Mouse (Mus musculus) heart, postnatal 25 days (tissue): ENCODE data around the gene Rbm38. TPM values are rescaled to one million over a fixed set of nuclear protein-coding genes. Genes with fewer than 3 reads are reported as not detected.

ENCODE experiments used
- DNase-seq: peaks from one replicate; pipeline ENCODE4 v3.0.0; 2022; ENCODE audit warnings: low spot score
- intact Hi-C: fragments of 180-260 bp; cut with DNase I; formaldehyde crosslinking; loops from one replicate; pipeline ENCODE4 v1.15.1; 2025
- total RNA-seq, 2 experiments: library from RNA; stranded (reverse); gene quantifications; 2 replicates each; pipeline ENCODE4 v1.2.3; 2021

Rbm38 gene
- total RNA-seq, 2 experiments from 2014 or later: 167 to 223 TPM

GRCm38 (mm10) chr2:173010220-173010717 is 10.0 kb upstream of the Rbm38 start:
- intact Hi-C loops: no loop called here

GRCm38 (mm10) chr2:173011440-173011839 is 8.9 kb upstream of the Rbm38 start:
- DNase-seq: no peak
- intact Hi-C loops: no loop called here

More at GRCm38 (mm10) chr2:173010220-173010717, 10.0 kb upstream of the Rbm38 start:
- DNase-seq: no peak

GRCm38 (mm10) chr2:173014741-173015287 is 5.5 kb upstream of the Rbm38 start:
- no peak for DNase-seq
- intact Hi-C loops: no loop called here

GRCm38 (mm10) chr2:173017940-173018339 is 2.4 kb upstream of the Rbm38 start:
- no peak for DNase-seq
- intact Hi-C loops: loop anchor here (2.0 kb wide), 1 partner anchor 17 kb away; the partner anchor contains the start of gene Rae1

DNA sequence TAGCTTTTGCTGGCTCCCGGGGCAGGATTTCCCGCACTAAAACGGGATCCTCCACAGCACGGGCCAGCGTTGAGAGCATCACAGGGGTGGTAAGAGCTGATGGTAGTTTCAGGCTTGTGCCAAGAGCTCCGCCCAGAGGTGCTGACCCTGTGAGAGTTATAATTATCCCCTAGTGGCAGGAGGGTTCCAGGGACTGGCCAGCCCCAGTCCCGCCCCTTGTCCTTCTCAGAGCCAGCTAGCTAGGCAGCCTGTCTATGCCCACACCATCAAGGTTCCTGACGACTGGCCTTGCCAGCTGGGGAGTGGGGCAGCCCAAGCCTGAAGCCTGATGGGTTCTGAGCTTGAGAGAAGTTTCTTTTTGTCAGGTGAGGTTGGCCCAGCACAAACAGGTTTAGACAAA is 1.7 kb upstream of the Rbm38 start:
- peak; percentile 49 for DNase-seq
- intact Hi-C loops: no loop called here

DNA sequence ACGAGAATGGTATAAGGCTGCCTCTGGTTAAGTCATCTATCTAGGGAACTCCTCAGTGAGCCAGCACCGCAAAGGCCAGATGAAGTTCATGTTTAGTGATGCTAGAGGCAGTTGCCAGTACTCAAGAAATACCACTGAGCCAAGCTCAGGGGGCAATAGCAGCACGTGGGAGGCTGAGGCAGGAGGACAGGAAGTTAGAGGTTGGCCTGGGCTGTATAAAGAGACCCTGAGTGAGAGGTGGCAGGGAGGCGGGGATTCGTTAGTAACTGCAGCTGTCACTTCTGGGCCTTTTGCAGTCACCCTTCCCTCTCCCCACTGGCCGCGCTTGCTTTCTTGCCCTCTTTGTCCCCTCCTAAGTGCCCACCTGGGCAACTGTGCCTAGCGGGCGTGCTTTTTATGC is 976 bp upstream of the Rbm38 start:
- no peak for DNase-seq
- intact Hi-C loops: no loop called here

DNA sequence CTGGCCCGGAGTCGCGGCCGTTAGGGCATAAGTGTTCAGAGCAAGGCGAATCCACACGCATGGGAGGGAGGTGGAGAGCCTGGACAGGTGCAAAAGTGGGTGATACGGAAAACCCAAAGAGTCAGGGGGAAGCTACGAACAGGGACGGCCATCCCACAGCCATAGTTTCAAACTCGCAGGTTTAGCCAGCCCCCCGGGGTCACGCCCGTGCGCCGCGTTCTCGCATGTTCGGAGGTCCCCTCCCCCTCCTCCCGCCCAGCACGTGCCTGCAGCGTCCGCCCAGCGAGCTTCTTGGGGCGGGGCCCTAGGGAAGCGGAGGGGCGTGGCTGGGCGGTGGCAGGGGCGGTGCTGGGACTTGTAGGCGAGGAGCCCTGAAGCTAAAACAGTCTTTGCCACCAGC is 508 bp upstream of the Rbm38 start:
- intact Hi-C loops: loop anchor here (10.0 kb wide), 1 partner anchor 65 kb away; no protein-coding TSS in a partner anchor
- peak; percentile 78 for DNase-seq

GRCm38 (mm10) chr2:173021633-173022055 is 1.3 kb downstream of the Rbm38 start:
- intact Hi-C loops: loop anchor here (10.0 kb wide), 1 partner anchor 63 kb away; no protein-coding TSS in a partner anchor

GRCm38 (mm10) chr2:173022056-173022681 is 1.9 kb downstream of the Rbm38 start:
- DNase-seq: no peak
- intact Hi-C loops: loop anchor here (10.0 kb wide), 1 partner anchor 63 kb away; no protein-coding TSS in a partner anchor

More at GRCm38 (mm10) chr2:173021633-173022055, 1.3 kb downstream of the Rbm38 start:
- DNase-seq: peak; percentile 82

- intact Hi-C loops: loop anchor here (10.0 kb wide), 1 partner anchor 62 kb away; no protein-coding TSS in a partner anchor
- no peak for DNase-seq
Measured at GRCm38 (mm10) chr2:173022813-173023212, 2.5 kb downstream of the Rbm38 start.

- intact Hi-C loops: loop anchor here (10.0 kb wide), 1 partner anchor 61 kb away; no protein-coding TSS in a partner anchor
- DNase-seq: no peak
Measured at GRCm38 (mm10) chr2:173023371-173023851, 3.1 kb downstream of the Rbm38 start.

DNA sequence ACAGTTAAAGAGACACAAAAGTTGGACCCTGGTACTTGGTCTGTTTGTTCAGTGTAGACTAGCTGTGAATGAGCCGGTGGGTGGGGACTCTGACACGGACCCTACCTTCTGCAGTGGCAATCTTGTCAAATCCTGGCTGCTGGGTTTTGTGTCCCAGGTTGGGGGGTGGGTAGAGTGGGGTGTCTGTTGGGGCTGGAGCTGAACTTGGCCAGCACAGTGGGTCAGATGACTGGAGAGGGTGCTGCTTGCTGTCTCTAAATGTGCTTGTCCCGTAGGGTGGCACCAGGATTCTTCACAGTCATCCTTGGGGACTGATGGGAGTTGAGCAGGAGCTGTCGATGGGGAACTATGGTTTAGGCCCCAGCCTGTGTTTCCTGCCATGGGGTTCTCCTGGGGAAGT is 3.7 kb downstream of the Rbm38 start:
- intact Hi-C loops: loop anchor here (2.0 to 10.0 kb wide), 2 partner anchors 21 to 61 kb away; no protein-coding TSS in a partner anchor
- DNase-seq: no peak

DNA sequence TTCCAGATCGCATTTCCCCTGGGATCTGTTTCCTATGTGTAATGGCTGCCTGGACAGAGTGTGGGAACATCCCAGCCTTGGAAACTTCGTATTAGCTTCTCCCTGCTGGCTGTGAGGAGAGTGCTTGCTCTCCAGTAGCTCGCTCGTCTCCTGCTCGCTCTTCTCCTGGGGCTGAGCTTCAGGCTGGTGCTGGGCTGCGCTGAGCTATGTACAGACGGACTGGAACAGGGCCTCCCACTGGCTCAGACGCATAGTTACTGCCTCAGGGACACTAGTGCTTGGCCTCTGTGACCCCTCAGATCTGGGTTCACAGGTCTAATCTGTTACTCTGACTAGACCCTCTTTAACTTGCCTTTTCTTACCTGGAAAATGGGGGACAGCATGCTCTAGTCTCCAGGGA is 4.1 kb downstream of the Rbm38 start:
- intact Hi-C loops: loop anchor here (2.0 to 10.0 kb wide), 2 partner anchors 20 to 60 kb away; no protein-coding TSS in a partner anchor
- DNase-seq: no peak

DNA sequence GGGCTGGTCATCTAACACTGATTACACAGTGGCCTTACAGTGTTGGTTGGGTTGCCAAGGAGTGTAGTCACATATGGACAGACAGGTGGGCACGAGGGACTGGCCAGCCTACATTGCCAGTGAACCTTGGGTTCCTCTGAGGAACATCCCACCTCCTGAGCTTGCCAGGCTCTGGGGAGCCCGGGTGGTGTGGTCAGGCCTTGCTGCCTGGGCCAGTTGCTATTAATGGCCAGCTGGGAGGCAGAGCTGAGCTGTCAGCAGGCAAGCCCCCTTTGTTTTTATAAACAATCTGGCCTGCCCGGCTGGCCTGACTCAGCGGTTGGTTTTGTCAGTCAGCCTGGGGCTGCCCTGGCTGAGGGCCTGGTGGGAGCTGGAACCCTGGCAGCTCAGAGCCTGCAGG is 4.6 kb downstream of the Rbm38 start:
- intact Hi-C loops: loop anchor here (2.0 to 10.0 kb wide), 2 partner anchors 20 to 60 kb away; no protein-coding TSS in a partner anchor
- no peak for DNase-seq

DNA sequence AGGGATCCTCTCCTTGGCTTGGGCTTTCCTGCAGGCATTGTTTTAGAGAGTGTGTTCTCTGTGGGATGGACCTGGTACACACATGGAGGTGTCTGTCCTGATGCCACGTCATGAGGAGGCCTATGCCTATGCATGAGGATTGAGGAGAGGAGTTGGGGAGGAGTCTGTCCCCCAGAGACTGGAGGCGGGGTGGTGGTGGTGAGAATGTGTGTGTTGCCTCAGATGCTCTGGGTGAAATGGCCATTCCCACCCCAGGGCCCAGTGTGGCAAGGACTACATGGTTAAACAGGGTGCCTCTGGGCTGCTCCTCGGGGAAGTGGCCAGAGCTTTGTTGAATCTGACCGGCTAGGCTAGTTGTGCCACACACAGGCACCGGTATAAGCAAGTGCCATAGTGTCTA is 6.0 kb downstream of the Rbm38 start:
- intact Hi-C loops: loop anchor here (10.0 kb wide), 1 partner anchor 59 kb away; no protein-coding TSS in a partner anchor
- no peak for DNase-seq

GRCm38 (mm10) chr2:173026688-173027131 is 6.4 kb downstream of the Rbm38 start:
- intact Hi-C loops: loop anchor here (10.0 kb wide), 1 partner anchor 58 kb away; no protein-coding TSS in a partner anchor
- DNase-seq: no peak

DNA sequence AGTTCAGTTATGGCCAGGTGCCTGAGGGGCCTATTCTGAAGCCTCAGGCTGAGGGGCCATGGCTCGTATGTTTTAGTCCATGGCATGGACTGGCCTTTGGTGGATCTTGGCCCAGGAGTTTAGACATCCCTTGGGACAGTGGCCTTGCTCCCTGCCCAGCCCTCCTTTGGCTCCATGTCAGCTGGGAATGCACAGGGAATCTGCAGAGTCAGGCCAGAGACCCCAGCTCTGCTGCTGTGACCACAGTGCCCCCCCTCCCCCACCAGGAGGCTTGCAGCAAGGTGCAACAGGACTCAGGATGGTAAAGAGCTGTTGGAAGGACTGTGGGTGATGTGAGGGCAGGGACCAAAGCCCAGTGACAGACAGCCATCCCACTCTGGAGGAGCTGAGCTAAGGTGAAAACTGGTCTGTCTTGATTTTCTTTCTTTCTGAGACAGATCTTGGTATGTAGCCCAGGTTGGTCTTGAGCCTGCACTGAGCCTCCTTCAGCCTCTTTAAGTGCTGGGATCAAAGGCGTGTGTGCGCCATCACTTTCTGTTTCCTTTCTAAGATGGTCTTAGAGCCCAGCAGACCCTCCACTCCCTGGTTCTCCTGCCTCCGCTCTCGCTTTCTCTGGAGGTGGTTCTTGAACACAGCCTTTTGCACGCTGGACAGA is 7.0 kb downstream of the Rbm38 start:
- intact Hi-C loops: loop anchor here (10.0 kb wide), 1 partner anchor 58 kb away; no protein-coding TSS in a partner anchor
- DNase-seq: no peak

DNA sequence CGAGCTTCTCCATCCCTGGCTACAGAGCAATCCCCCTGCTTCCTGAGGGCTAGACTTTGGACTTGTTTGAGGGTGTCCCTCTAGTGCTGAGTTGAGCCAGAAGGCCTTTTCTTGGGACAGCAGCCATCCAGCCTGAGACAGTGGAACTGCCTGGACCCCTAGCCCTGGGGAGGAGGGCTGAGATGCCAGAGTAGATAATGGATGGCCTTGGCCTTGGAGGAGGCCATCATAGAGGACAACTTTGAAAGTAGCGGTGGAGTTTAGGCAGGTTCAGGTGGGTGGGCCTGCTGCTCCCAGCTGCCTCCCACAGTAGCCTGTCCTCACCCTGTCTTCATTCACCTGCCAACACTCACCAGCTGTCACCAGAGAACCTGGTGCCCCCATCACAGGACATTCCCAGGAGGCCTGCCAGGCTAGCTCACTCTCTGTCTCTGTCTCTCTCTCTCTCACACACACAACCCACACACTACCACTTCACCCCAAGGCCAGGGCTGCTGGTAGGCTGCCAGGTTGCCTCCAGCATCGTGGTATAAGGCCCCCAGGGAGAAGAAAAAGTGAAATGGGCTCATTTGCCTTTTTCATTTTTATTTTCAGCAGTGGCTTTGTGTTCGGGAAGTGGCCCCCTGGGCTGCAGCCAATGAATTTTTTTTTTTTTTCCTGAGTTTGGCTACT is 7.7 kb downstream of the Rbm38 start:
- DNase-seq: no peak
- intact Hi-C loops: loop anchor here (10.0 kb wide), 1 partner anchor 57 kb away; no protein-coding TSS in a partner anchor

- no peak for DNase-seq
- intact Hi-C loops: loop anchor here (10.0 kb wide), 1 partner anchor 56 kb away; no protein-coding TSS in a partner anchor
Measured at GRCm38 (mm10) chr2:173028508-173029031, 8.3 kb downstream of the Rbm38 start.
